Mouse (Mus musculus) liver, adult 2 months (tissue): Measurements from ENCODE around the gene Abcf1.

Experiments used
- CTCF ChIP-seq: fragments of 200-500 bp; IDR thresholded peaks from 2 replicates; pipeline ENCODE4 v1.5.1; 2011; ENCODE audit warnings: low read depth, low read length, control low read depth
- POLR2A ChIP-seq: fragments of 200-500 bp; IDR thresholded peaks from 2 replicates; pipeline ENCODE4 v1.6.1; 2011; ENCODE audit warnings: low read length, control low read depth; ENCODE audit not compliant: insufficient read depth; ENCODE audit errors: extremely low read depth

DNA sequence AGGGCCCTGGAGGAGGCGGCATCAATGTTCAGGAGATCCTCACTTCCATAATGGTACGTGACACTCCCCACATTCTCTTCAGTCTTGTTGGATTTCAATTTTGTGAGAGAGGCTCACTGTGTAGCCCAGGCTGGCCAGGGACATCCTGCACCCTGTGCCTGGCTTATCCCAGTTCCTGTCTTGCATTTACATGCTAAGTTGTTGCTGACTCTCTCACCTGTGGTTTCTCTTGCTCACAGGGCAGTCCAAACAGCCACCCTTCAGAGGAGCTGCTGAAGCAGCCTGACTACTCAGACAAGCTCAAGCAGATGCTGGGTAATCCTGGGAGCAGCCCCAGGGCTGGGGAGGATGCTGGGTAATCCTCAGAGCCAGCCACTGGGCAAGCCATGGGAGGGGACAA, 40.0 kb downstream of the Abcf1 start:
- TF ChIP-seq POLR2A = no peak
- TF ChIP-seq CTCF = no peak
